Mouse (Mus musculus): Measurements from ENCODE around the gene Gm11037.

- TF ChIP-seq CTCF (IDR thresholded peaks at IDR 0.05; ENCODE audit: insufficient read depth, low read depth, low read length): no peak
- no peak for TF ChIP-seq POLR2A (IDR thresholded peaks at IDR 0.05; ENCODE audit: insufficient read depth, low read depth, low read length)
These were observed 26.2 kb downstream of the Gm11037 start for GRCm38 (mm10) chr2:131159491-131159910.

Data from olfactory bulb, adult 2 months (tissue).